Mouse (Mus musculus): ENCODE results near the gene Yeats4. TPM values are rescaled to one million over a fixed set of nuclear protein-coding genes. Genes with fewer than 3 reads are reported as not detected.

Yeats4 gene
- polyA plus RNA-seq, 1 experiment from 2014 or later, result 144 TPM

DNA sequence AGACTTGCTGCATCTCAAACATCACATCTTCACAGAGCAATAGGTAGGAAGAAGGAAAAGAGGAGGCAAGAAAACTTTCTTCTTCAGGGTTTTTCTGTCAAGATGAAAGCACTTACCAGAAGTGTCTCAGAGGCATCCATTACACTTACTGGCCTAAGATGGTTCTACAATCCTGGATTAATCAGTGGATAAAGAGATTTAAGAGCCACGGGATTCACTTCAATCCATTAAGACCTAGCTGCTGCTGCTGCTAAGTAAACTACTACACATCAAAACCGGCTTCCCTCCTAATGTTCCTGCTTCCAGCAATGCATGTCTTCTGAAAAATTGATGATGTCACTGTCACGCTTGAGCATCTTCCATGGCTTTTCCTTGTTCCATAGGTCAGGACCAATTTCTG is 27.6 kb downstream of the Yeats4 start:
- WGBS, result 84% methylated on average over 3 of the region's 3 CpGs
- no peak overlapping the region for H3K4me2 ChIP-seq

DNA sequence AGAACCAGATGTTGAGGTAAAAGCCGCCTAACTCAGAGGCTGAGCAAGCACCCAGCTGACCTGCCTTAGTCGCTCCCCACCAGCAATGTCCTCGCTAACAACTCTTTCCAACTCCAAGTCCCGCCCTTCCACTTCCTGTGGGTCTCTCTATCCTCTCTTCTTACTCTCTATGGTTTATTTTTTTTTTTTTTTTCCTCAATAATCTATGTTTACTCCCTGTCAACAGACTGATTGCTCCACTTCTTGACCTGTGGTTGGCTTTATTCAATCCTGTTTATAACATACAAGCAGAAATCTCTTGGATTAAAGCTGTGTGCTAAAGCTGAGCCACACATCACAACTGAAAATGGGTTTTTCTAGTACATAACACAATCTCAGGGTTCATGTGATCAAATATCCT is 28.6 kb downstream of the Yeats4 start:
- H3K9me3 ChIP-seq, result no peaks in the 10 kb centered on the region
- H3K4me3 ChIP-seq (replicated peaks), result no peak overlapping the region
- H3K27me3 ChIP-seq, result no peaks in the 10 kb centered on the region
- WGBS, result 95% methylated on average over 4 of the region's 4 CpGs
- no peak overlapping the region for H3K9ac ChIP-seq
- H3K4me1 ChIP-seq, result peaks cover 5% of the 10 kb centered on the region; the same call in 1 of the 2 replicates
- H3K36me3 ChIP-seq (replicated peaks), result no peaks in the 10 kb centered on the region
- no peak overlapping the region for H3K27ac ChIP-seq
- no peak overlapping the region for H3K4me2 ChIP-seq
- no peak for ATAC-seq (ENCODE audit: low FRiP score)

More for the DNA sequence above, 27.6 kb downstream of the Yeats4 start:
- Histone ChIP-seq H3K9ac (no peak overlapping the region), H3K4me3 (replicated peaks) (no peak overlapping the region), H3K9me3 (no peaks in the 10 kb centered on the region), H3K36me3 (replicated peaks) (no peaks in the 10 kb centered on the region), H3K4me1 (peaks cover 5% of the 10 kb centered on the region; the same call in 1 of the 2 replicates), H3K27ac (no peak overlapping the region), H3K27me3 (no peaks in the 10 kb centered on the region)
- ATAC-seq (ENCODE audit: low FRiP score), result no peak

DNA sequence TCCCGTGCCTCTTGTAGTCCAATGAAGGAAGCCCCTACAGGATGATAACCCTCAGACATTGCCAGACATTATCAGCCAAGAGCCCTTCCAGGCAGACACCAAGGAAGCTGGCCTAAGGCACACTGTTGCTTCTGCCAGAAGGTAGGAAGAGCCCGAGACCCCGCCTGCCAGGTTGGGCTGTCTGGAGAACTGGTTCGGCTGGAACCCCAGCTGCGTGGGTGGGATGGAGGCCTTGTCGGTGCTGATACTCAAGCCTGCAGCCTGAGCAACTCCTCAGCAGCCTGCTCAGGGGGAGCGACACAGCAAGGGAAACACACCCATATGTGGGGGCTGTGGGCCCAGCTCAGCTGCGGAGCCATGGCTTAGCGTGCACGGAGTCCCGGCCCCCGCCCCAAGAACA is 29.3 kb downstream of the Yeats4 start:
- H3K27me3 ChIP-seq, result no peaks in the 10 kb centered on the region
- peaks cover 5% of the 10 kb centered on the region; the same call in 1 of the 2 replicates for H3K4me1 ChIP-seq
- no peak overlapping the region for H3K4me3 ChIP-seq (replicated peaks)
- no peak overlapping the region for H3K9ac ChIP-seq
- WGBS, result 93% methylated on average over 12 of the region's 12 CpGs
- H3K36me3 ChIP-seq (replicated peaks), result no peaks in the 10 kb centered on the region
- ATAC-seq (ENCODE audit: low FRiP score), result no peak
- no peaks in the 10 kb centered on the region for H3K9me3 ChIP-seq
- H3K4me2 ChIP-seq, result no peak overlapping the region
- H3K27ac ChIP-seq, result no peak overlapping the region

DNA sequence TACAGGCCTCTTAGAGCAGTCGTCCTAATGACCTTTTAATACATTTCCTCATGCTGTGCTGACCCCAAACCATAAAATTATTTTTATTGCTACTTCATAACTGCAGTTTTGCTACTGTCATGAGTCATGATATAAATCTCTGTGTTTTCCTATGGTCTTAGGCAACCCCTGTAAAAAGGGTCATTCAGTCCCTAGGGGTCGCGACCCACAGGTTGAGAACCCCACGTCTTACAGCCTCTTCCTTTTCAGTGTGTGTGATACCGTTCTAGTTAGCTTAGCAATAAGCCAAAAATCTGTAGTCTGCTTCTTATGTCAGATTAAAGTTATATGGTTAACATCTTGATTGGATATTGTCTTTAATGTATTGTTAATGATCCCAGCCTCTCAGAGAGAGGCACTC is 30.9 kb downstream of the Yeats4 start:
- Histone ChIP-seq H3K4me2 (no peak overlapping the region), H3K27me3 (no peaks in the 10 kb centered on the region), H3K4me1 (no peaks in the 10 kb centered on the region), H3K9me3 (no peaks in the 10 kb centered on the region), H3K27ac (no peak overlapping the region), H3K9ac (no peak overlapping the region), H3K36me3 (replicated peaks) (no peaks in the 10 kb centered on the region), H3K4me3 (replicated peaks) (no peak overlapping the region)
- 85% methylated on average over 5 of the region's 5 CpGs for WGBS
- no peak for ATAC-seq (ENCODE audit: low FRiP score)

GRCm38 (mm10) chr10:117185399-117186089 is 38.8 kb downstream of the Yeats4 start:
- Histone ChIP-seq H3K9me3 (no peaks in the 10 kb centered on the region), H3K27ac (no peak overlapping the region), H3K36me3 (replicated peaks) (no peaks in the 10 kb centered on the region), H3K4me3 (replicated peaks) (no peak overlapping the region), H3K4me1 (no peaks in the 10 kb centered on the region), H3K9ac (no peak overlapping the region), H3K4me2 (no peak overlapping the region), H3K27me3 (no peaks in the 10 kb centered on the region)
- ATAC-seq (ENCODE audit: low FRiP score), result no peak
- WGBS, result 73% methylated on average over 9 of the region's 9 CpGs

GRCm38 (mm10) chr10:117181098-117181497 is 43.2 kb downstream of the Yeats4 start:
- Histone ChIP-seq H3K27ac (no peak overlapping the region), H3K4me2 (no peak overlapping the region), H3K4me3 (replicated peaks) (no peak overlapping the region), H3K27me3 (no peaks in the 10 kb centered on the region), H3K36me3 (replicated peaks) (no peaks in the 10 kb centered on the region), H3K4me1 (no peaks in the 10 kb centered on the region), H3K9ac (no peak overlapping the region), H3K9me3 (no peaks in the 10 kb centered on the region)
- no peak for ATAC-seq (ENCODE audit: low FRiP score)
- WGBS, result 64% methylated on average over 3 of the region's 3 CpGs

DNA sequence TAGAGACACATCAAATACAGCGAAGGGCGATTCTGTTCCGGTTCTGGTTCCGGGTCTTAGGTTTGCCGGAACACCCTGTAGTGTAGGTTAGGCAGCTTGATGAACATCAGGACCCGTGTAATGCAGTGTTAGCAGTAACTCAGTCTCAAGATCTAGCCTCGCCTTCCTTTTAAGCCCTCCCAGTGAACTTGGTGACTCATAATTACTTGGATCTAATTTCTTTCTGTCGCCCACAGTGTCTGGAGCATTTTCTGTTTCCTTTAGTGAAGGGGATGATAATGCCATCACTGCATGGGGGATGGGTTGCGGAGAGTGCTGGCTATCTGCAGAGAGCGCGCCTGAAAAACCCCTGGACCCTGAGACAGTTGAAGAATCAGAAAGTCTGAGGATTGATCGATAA is 49.7 kb downstream of the Yeats4 start:
- H3K9ac ChIP-seq, result no peak overlapping the region
- no peaks in the 10 kb centered on the region for H3K9me3 ChIP-seq
- 64% methylated on average over 12 of the region's 12 CpGs for WGBS
- peaks cover 7% of the 10 kb centered on the region; the same call in 1 of the 2 replicates for H3K4me1 ChIP-seq
- H3K27ac ChIP-seq, result no peak overlapping the region
- no peaks in the 10 kb centered on the region for H3K27me3 ChIP-seq
- no peaks in the 10 kb centered on the region for H3K36me3 ChIP-seq (replicated peaks)
- no peak overlapping the region; the same call in 1 of the 2 replicates for H3K4me2 ChIP-seq
- no peak for ATAC-seq (ENCODE audit: low FRiP score)
- no peak overlapping the region for H3K4me3 ChIP-seq (replicated peaks)

GRCm38 (mm10) chr10:117173566-117174438 is 50.5 kb downstream of the Yeats4 start:
- Histone ChIP-seq H3K27ac (no peak overlapping the region), H3K4me3 (replicated peaks) (no peak overlapping the region), H3K4me2 (no peak overlapping the region), H3K9me3 (no peaks in the 10 kb centered on the region), H3K9ac (no peak overlapping the region), H3K27me3 (no peaks in the 10 kb centered on the region), H3K4me1 (peaks cover 7% of the 10 kb centered on the region; the same call in 1 of the 2 replicates), H3K36me3 (replicated peaks) (no peaks in the 10 kb centered on the region)
- no peak for ATAC-seq (ENCODE audit: low FRiP score)
- 35% methylated on average over 13 of the region's 13 CpGs for WGBS

DNA sequence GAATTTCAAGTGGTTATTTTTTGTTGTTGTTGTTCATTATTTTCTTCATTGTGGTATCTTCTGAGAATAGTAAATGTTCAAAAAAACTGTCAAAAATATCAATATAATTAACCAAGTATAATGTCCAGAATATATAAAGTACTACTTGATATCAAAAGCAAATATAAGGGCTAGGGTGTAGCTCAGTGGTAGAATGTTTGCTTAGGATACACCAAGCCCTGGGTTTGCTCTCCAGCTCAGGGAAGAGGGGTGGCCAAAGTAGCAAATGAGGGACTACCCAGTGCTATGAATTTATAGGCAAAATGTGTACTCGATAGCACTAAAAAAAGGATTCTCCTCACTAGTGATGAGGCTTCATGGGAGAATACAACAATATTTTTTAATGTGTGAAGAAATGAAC is 51.2 kb downstream of the Yeats4 start:
- Histone ChIP-seq H3K4me2 (no peak overlapping the region), H3K9ac (no peak overlapping the region), H3K27ac (no peak overlapping the region), H3K27me3 (no peaks in the 10 kb centered on the region), H3K4me1 (peaks cover 7% of the 10 kb centered on the region; the same call in 1 of the 2 replicates), H3K9me3 (no peaks in the 10 kb centered on the region), H3K36me3 (replicated peaks) (no peaks in the 10 kb centered on the region), H3K4me3 (replicated peaks) (no peak overlapping the region)
- WGBS, result 100% methylated on average over 1 of the region's 1 CpGs
- ATAC-seq (ENCODE audit: low FRiP score), result no peak

DNA sequence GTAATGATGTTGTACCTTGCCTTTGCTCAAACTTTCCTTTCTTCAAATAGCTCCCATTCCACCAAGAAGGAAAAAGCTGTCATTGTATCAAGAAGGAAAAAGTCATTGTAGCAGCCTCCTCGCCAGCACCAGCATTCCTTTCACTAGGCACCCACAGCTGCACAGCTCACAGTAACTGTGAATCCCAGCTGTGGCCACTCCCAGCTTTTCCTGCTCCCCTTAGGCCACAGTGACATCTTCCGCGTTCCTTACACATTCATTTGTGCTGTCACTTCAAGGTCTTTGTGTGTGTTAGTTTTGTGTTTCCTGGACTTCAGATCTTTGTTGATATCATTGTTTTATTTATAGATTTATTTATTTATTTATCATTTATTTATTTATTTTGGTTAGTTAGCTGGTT is 52.2 kb downstream of the Yeats4 start:
- no peak for ATAC-seq (ENCODE audit: low FRiP score)
- no peaks in the 10 kb centered on the region for H3K36me3 ChIP-seq (replicated peaks)
- WGBS, result 52% methylated on average over 3 of the region's 3 CpGs
- no peaks in the 10 kb centered on the region for H3K27me3 ChIP-seq
- no peak overlapping the region for H3K4me3 ChIP-seq (replicated peaks)
- no peak overlapping the region for H3K4me2 ChIP-seq
- no peaks in the 10 kb centered on the region for H3K9me3 ChIP-seq
- no peak overlapping the region for H3K27ac ChIP-seq
- peaks cover 7% of the 10 kb centered on the region; the same call in 1 of the 2 replicates for H3K4me1 ChIP-seq
- H3K9ac ChIP-seq, result no peak overlapping the region

GRCm38 (mm10) chr10:117166785-117167425 is 57.4 kb downstream of the Yeats4 start:
- Histone ChIP-seq H3K4me1 (no peaks in the 10 kb centered on the region), H3K36me3 (replicated peaks) (no peaks in the 10 kb centered on the region), H3K4me3 (replicated peaks) (no peak overlapping the region), H3K9me3 (no peaks in the 10 kb centered on the region), H3K27me3 (no peaks in the 10 kb centered on the region), H3K9ac (no peak overlapping the region), H3K27ac (no peak overlapping the region), H3K4me2 (no peak overlapping the region)
- WGBS, result 94% methylated on average over 11 of the region's 11 CpGs
- no peak for ATAC-seq (ENCODE audit: low FRiP score)
